Mouse (Mus musculus) kidney, postnatal 0 days (tissue): ENCODE measurements around the gene Cacng6. TPM values are rescaled to one million over a fixed set of nuclear protein-coding genes. Genes with fewer than 3 reads are reported as not detected.

ENCODE experiments used
- ATAC-seq: fragments of 200-750 bp; cut with Nextera tagmentation; replicated peaks from 2 replicates; pipeline ENCODE4 v1.8.0; 2017; ENCODE audit warnings: low read depth, moderate number of reproducible peaks, moderate TSS enrichment, moderate library complexity; ENCODE audit not compliant: low FRiP score
- DNase-seq: peaks from one replicate; pipeline ENCODE4 v3.0.0-alpha.2; 2016; ENCODE audit warnings: low spot score
- H3K27ac ChIP-seq: fragments of 300-500 bp; sonication (generic); 2 replicates; pipeline ENCODE4 v1.5.1; 2014; ENCODE audit warnings: mild to moderate bottlenecking
- H3K27me3 ChIP-seq: fragments of 300-500 bp; sonication (generic); 2 replicates; pipeline ENCODE4 v1.6.1; 2014; ENCODE audit warnings: low read length, mixed read lengths; ENCODE audit not compliant: insufficient read depth
- H3K36me3 ChIP-seq: fragments of 300-500 bp; sonication (generic); 2 replicates; pipeline ENCODE4 v1.6.1; 2014; ENCODE audit warnings: low read length, mixed read lengths; ENCODE audit not compliant: insufficient read depth
- H3K4me1 ChIP-seq: fragments of 300-500 bp; sonication (generic); replicated peaks from 2 replicates; pipeline ENCODE4 v1.6.1; 2014; ENCODE audit warnings: antibody characterized with exemption, low read length, mixed read lengths; ENCODE audit not compliant: insufficient read depth
- H3K4me2 ChIP-seq: fragments of 300-500 bp; sonication (generic); 2 replicates; pipeline ENCODE4 v1.6.1; 2014; ENCODE audit warnings: mild to moderate bottlenecking, low read length, moderate library complexity, mixed read lengths
- H3K4me3 ChIP-seq: fragments of 300-500 bp; sonication (generic); replicated peaks from 2 replicates; pipeline ENCODE4 v1.5.1; 2014; ENCODE audit warnings: low read depth, low read length
- H3K9ac ChIP-seq: fragments of 300-500 bp; sonication (generic); 2 replicates; pipeline ENCODE4 v1.6.1; 2014; ENCODE audit warnings: low read depth, low read length
- H3K9me3 ChIP-seq: fragments of 300-500 bp; sonication (generic); replicated peaks from 2 replicates; pipeline ENCODE4 v1.6.1; 2016; ENCODE audit warnings: low read length, inconsistent platforms, mixed read lengths
- CTCF ChIP-seq: IDR thresholded peaks from 2 replicates; pipeline ENCODE4 v1.5.1; 2016; ENCODE audit warnings: antibody characterized with exemption, low read depth, mild to moderate bottlenecking, moderate library complexity
- WGBS: fragments of 180-500 bp; shearing (Covaris S2); extraction: QIAGEN DNeasy Blood & Tissue Kit; methylation state at CpG from one replicate; pipeline ENCODE4 v1.1.7; 2014; 5-methylcytosine and 5-hydroxymethylcytosine counted together
- polyA plus RNA-seq: library from polyadenylated mRNA; unstranded; fragments of >200 nt; fragmentation: Nextera tagmentation; extraction: Ambion mirVana; gene quantifications from 2 replicates; pipeline ENCODE4 v1.2.1, GENCODE M21; 2015

The Cacng6 gene
- polyA plus RNA-seq, 1 experiment from 2014 or later, result not detected

- ATAC-seq, result no peak
- H3K9ac ChIP-seq, result no peak overlapping the region
- H3K27ac ChIP-seq, result no peak overlapping the region
- no peak overlapping the region for H3K4me3 ChIP-seq
- no peaks in the 10 kb centered on the region for H3K36me3 ChIP-seq
- WGBS, result 49% methylated on average over 12 of the region's 12 CpGs
- no peak for TF ChIP-seq CTCF
- no peaks in the 10 kb centered on the region for H3K9me3 ChIP-seq
- no peak overlapping the region for H3K4me2 ChIP-seq
- H3K4me1 ChIP-seq, result no peaks in the 10 kb centered on the region
- no peaks in the 10 kb centered on the region for H3K27me3 ChIP-seq
- no peak for DNase-seq
These were observed 29.0 kb downstream of the Cacng6 start for GRCm38 (mm10) chr7:3452821-3453485.

- no peak overlapping the region for H3K9ac ChIP-seq
- 42% methylated on average over 10 of the region's 11 CpGs for WGBS
- H3K27me3 ChIP-seq, result no peaks in the 10 kb centered on the region
- no peaks in the 10 kb centered on the region for H3K9me3 ChIP-seq
- H3K36me3 ChIP-seq, result no peaks in the 10 kb centered on the region
- no peak overlapping the region for H3K27ac ChIP-seq
- 0 out of 2 replicates have a peak, but pooled peaks have one; percentile 21 for TF ChIP-seq CTCF
- no peaks in the 10 kb centered on the region for H3K4me1 ChIP-seq
- H3K4me2 ChIP-seq, result no peak overlapping the region
- H3K4me3 ChIP-seq, result no peak overlapping the region
- ATAC-seq (no peak), DNase-seq (no peak)
These were observed 29.6 kb downstream of the Cacng6 start for GRCm38 (mm10) chr7:3453486-3454183.

DNA sequence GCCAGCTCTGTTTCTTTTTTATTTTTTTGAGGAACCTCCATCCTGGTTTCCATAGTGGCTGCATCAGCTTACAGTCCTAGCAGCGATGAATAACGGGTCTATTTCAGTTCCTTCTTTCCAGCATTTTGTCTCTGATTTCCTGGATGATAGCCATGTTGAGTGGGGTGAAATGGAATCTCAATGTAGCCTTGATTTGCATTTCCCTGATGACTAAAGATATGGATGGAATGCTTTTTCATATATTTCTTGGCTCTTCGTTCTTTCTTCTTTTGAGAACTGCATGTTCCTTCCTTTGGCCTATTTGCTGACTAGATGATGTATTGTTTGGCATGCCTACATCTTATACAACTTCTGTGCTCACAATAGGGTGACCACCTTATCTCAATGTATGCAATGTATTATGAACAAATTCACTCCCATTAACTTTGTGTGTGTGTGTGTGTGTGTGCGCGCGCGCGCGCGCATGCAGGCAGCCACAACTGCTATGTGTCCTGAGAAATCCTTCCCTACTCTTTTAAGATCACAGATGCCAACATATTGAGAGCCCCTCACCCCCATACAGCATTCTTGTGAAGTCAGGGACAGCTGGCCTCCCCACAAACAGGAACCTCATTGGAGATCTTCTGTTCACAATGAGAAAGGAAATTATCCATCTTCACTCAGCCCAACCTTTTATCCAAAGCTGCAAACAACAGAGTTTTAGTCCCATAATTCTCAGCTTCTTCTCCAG, 33.3 kb downstream of the Cacng6 start:
- no peak for TF ChIP-seq CTCF
- DNase-seq (peak; percentile 36), ATAC-seq (no peak)
- no peak overlapping the region for H3K4me3 ChIP-seq
- 82% methylated on average over 10 of the region's 10 CpGs for WGBS
- no peaks in the 10 kb centered on the region for H3K36me3 ChIP-seq
- no peak overlapping the region for H3K9ac ChIP-seq
- no peaks in the 10 kb centered on the region for H3K4me1 ChIP-seq
- no peaks in the 10 kb centered on the region for H3K9me3 ChIP-seq
- H3K4me2 ChIP-seq, result no peak overlapping the region
- no peaks in the 10 kb centered on the region for H3K27me3 ChIP-seq
- no peak overlapping the region for H3K27ac ChIP-seq

- Histone ChIP-seq H3K4me3 (no peak overlapping the region), H3K9ac (no peak overlapping the region), H3K27me3 (no peaks in the 10 kb centered on the region), H3K4me1 (no peaks in the 10 kb centered on the region), H3K9me3 (no peaks in the 10 kb centered on the region), H3K27ac (no peak overlapping the region), H3K4me2 (no peak overlapping the region), H3K36me3 (no peaks in the 10 kb centered on the region)
- 70% methylated on average over 9 of the region's 9 CpGs for WGBS
- no peak for DNase-seq
- ATAC-seq, result no peak
- no peak for TF ChIP-seq CTCF
These were observed 33.8 kb downstream of the Cacng6 start for GRCm38 (mm10) chr7:3457841-3458217.

DNA sequence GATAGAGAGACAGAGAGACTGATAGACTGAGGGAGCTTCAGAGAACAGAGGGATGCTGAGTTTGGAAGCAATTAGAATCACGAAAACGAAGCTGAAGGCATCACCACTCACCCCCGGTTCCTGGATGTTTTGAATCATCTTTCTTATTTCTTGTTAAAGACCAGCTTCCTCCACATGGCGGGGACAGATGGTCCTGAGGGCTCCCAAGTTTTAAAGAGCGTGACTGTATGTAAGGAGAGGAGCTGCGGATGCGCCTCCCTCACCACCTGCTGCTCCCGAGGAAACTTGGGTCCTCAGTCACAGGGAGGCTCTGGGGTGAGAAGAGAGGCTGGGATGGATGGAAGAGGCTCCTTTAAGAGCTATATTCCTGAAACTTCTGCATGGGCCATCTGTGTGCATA, 36.3 kb downstream of the Cacng6 start:
- no peak for TF ChIP-seq CTCF
- Histone ChIP-seq H3K27ac (no peak overlapping the region), H3K27me3 (no peaks in the 10 kb centered on the region), H3K9me3 (no peaks in the 10 kb centered on the region), H3K4me3 (no peak overlapping the region), H3K4me1 (no peaks in the 10 kb centered on the region), H3K9ac (no peak overlapping the region), H3K4me2 (no peak overlapping the region), H3K36me3 (no peaks in the 10 kb centered on the region)
- ATAC-seq, result no peak
- 83% methylated on average over 8 of the region's 8 CpGs for WGBS
- no peak for DNase-seq

GRCm38 (mm10) chr7:3463306-3463705, 39.3 kb downstream of the Cacng6 start:
- Histone ChIP-seq H3K4me2 (no peak overlapping the region), H3K36me3 (no peaks in the 10 kb centered on the region), H3K4me1 (no peaks in the 10 kb centered on the region), H3K9me3 (no peaks in the 10 kb centered on the region), H3K9ac (no peak overlapping the region), H3K27ac (no peak overlapping the region), H3K27me3 (no peaks in the 10 kb centered on the region), H3K4me3 (no peak overlapping the region)
- ATAC-seq, result no peak
- TF ChIP-seq CTCF, result no peak
- DNase-seq, result no peak
- WGBS, result 80% methylated on average over 4 of the region's 4 CpGs
